Mouse (Mus musculus): Measurements from ENCODE around the gene Fosl1.

DNA sequence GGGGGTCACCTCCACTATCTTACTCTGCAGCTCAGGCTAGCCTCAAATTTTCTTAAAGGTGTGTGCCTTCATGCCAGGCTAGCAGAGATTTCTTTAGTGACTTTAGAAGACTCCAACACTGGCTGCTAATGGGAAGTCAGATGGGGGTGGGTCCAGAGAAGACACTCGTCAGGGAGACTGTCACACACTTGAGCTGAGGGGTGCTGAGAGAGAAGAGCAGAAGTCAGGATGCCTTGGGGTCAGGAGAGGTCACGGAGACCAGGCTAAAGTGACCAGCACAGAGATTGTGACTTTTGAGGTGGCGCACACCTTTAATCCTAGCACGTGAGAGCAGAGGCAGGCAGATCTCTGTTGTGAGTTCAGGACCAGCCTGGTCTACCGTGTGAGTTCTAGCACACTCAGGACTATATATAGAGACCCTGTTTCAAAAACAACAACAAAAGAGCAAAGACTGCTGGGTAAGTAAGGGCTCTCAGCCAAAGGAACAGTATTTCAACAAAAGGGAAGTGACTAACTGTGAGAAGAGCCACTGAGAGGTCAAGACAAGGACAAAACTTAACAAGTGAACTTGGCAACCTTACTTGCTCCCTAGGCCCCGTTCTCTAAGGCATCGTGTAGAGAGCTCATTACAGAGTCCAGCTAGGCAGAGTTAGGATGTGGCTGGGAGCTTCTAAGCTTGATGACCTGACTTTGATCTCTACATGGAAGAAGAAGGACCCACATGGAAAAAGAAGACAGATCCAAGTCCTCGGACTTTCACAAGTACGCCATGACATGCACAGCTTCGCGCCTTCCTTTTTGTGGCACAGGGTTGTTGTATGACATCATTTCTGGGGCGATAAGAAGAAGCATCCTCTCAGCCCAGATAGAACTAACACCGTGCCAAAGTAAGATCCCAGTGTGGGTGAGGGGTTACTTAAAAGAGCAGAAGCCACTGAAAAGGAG, 39.0 kb upstream of the Fosl1 start:
- TF ChIP-seq CTCF (IDR thresholded peaks at IDR 0.05; ENCODE audit: control insufficient read depth, insufficient read depth, low read length) = no peak
- TF ChIP-seq POLR2A (IDR thresholded peaks at IDR 0.05; ENCODE audit: borderline replicate concordance, control insufficient read depth, low read depth, low read length) = no peak

Data from bone marrow, adult 2 months (tissue).